Mouse (Mus musculus) thymus, adult 2 months (tissue): ENCODE measurements around the gene Gm9821.

Source experiments
- CTCF ChIP-seq: fragments of 200-500 bp; IDR thresholded peaks from 2 replicates; pipeline ENCODE4 v1.5.1; 2012; ENCODE audit warnings: mild to moderate bottlenecking, control low read depth, low read length, moderate library complexity, borderline replicate concordance; ENCODE audit not compliant: control insufficient read depth, poor library complexity, insufficient read depth; ENCODE audit errors: extremely low read depth
- POLR2A ChIP-seq: fragments of 200-500 bp; IDR thresholded peaks from 2 replicates; pipeline ENCODE4 v1.6.1; 2012; ENCODE audit warnings: mild to moderate bottlenecking, low read length, control low read depth, moderate library complexity; ENCODE audit not compliant: control insufficient read depth, poor library complexity, insufficient read depth; ENCODE audit errors: extremely low read depth

GRCm38 (mm10) chr2:91928534-91929350, 16.8 kb upstream of the Gm9821 start:
- no peak for TF ChIP-seq CTCF
- no peak for TF ChIP-seq POLR2A
